Mouse (Mus musculus) frontal cortex, postnatal 36 days (tissue): ENCODE data around the gene Mrgprb8.
"Not testable (repeated sequence)": the region's sequence is repeated elsewhere in the genome, so short reads cannot be mapped to it uniquely, and the experiment has no call there.

Experiments
- DNase-seq, 2 experiments: peaks; one replicate each; pipeline ENCODE4 v3.0.0; 2022; ENCODE audit warnings: low spot score in 2 of 2

The Mrgprb8 gene

DNA sequence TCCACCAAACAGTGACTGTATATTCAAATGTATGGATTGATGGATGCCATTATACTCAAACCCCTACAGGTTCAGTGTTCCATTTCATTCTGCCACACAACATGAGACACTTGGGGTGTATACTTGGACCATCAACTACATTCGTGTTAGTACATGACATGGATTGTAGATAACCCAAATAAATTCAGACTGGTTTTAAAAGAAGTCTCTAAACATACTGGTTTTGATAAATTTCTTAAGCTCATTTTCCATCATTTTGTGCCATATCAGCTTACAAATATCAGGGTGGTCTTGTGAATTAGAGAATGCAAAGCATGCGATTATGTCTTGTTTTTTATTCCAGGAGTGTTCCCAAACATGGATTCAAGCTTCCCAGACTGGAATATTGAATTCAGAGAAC lies at the start of gene Mrgprb8:
Gene Mrgprb8 (plus strand): TSS at position 301 of the 400 bp plus-strand sequence.
- DNase-seq, result no peak

- not testable (repeated sequence) for DNase-seq
Observed at GRCm38 (mm10) chr7:48435936-48436335, 47.6 kb downstream of the Mrgprb8 start.

GRCm38 (mm10) chr7:48436581-48436980 lies 48.3 kb downstream of the Mrgprb8 start:
- no peak for DNase-seq
